Mouse (Mus musculus): ENCODE measurements around the gene Coro6. TPM values are rescaled to one million over a fixed set of nuclear protein-coding genes. Genes with fewer than 3 reads are reported as not detected.

The Coro6 gene
- polyA plus RNA-seq, 1 experiment from 2014 or later = 35.3 TPM

- WGBS (ENCODE audit: insufficient replicate concordance) = 82% methylated on average over 5 of the region's 5 CpGs
- H3K36me3 ChIP-seq (ENCODE audit: control insufficient read depth, insufficient read depth, low read length) = no peaks in the 10 kb centered on the region
- H3K9ac ChIP-seq (ENCODE audit: low read depth, low read length) = no peak overlapping the region
- H3K4me1 ChIP-seq (ENCODE audit: control insufficient read depth, insufficient read depth, low read length) = peaks cover 26% of the 10 kb centered on the region
- no peaks in the 10 kb centered on the region for H3K9me3 ChIP-seq (replicated peaks; ENCODE audit: control insufficient read depth, low read length)
- H3K27me3 ChIP-seq (ENCODE audit: control insufficient read depth, insufficient read depth, low read length) = peaks cover 6% of the 10 kb centered on the region; the same call in 1 of the 2 replicates
- H3K4me2 ChIP-seq = no peak overlapping the region
- no peak overlapping the region for H3K27ac ChIP-seq (ENCODE audit: low read depth, low read length)
- no peak for ATAC-seq (replicated peaks; ENCODE audit: insufficient number of reproducible peaks, low FRiP score, low TSS enrichment)
- H3K4me3 ChIP-seq (ENCODE audit: low read depth, low read length) = no peak overlapping the region
Observed at GRCm38 (mm10) chr11:77486798-77487197, 24.6 kb downstream of the Coro6 start.

- Histone ChIP-seq H3K9me3 (replicated peaks; ENCODE audit: control insufficient read depth, low read length) (no peaks in the 10 kb centered on the region), H3K4me3 (ENCODE audit: low read depth, low read length) (peak overlapping the region; percentile 84), H3K27ac (ENCODE audit: low read depth, low read length) (no peak overlapping the region), H3K4me2 (peak overlapping the region; percentile 96), H3K36me3 (ENCODE audit: control insufficient read depth, insufficient read depth, low read length) (no peaks in the 10 kb centered on the region), H3K9ac (ENCODE audit: low read depth, low read length) (peak overlapping the region; percentile 82), H3K4me1 (ENCODE audit: control insufficient read depth, insufficient read depth, low read length) (peaks cover 32% of the 10 kb centered on the region), H3K27me3 (ENCODE audit: control insufficient read depth, insufficient read depth, low read length) (peaks cover 6% of the 10 kb centered on the region; the same call in 1 of the 2 replicates)
- 4% methylated on average over 52 of the region's 55 CpGs for WGBS (ENCODE audit: insufficient replicate concordance)
- ATAC-seq (replicated peaks; ENCODE audit: insufficient number of reproducible peaks, low FRiP score, low TSS enrichment) = no peak
Observed at GRCm38 (mm10) chr11:77488771-77489581, 26.8 kb downstream of the Coro6 start.

- Histone ChIP-seq H3K9ac (ENCODE audit: low read depth, low read length) (peak within 1 kb of the TSS; percentile 82), H3K27me3 (ENCODE audit: control insufficient read depth, insufficient read depth, low read length) (peaks cover 6% of the 10 kb centered on the region; the same call in 1 of the 2 replicates), H3K9me3 (replicated peaks; ENCODE audit: control insufficient read depth, low read length) (no peaks in the 10 kb centered on the region), H3K27ac (ENCODE audit: low read depth, low read length) (no peak within 1 kb of the TSS), H3K4me1 (ENCODE audit: control insufficient read depth, insufficient read depth, low read length) (peaks cover 39% of the 10 kb centered on the region), H3K4me2 (peak within 1 kb of the TSS; percentile 96), H3K36me3 (ENCODE audit: control insufficient read depth, insufficient read depth, low read length) (no peaks in the 10 kb centered on the region), H3K4me3 (ENCODE audit: low read depth, low read length) (peak within 1 kb of the TSS; percentile 84)
- no peak for ATAC-seq (replicated peaks; ENCODE audit: insufficient number of reproducible peaks, low FRiP score, low TSS enrichment)
- WGBS (ENCODE audit: insufficient replicate concordance) = under 1% methylated on average over 44 of the region's 87 CpGs
Observed at GRCm38 (mm10) chr11:77489591-77490235, 27.5 kb downstream of the Coro6 start, which contains the start of gene Ankrd13b. Gene Ankrd13b (minus strand): TSS chr11:77489678.

- WGBS (ENCODE audit: insufficient replicate concordance) = 64% methylated on average over 6 of the region's 6 CpGs
- no peak overlapping the region for H3K4me3 ChIP-seq (ENCODE audit: low read depth, low read length)
- no peak overlapping the region for H3K9ac ChIP-seq (ENCODE audit: low read depth, low read length)
- peaks cover 6% of the 10 kb centered on the region; the same call in 1 of the 2 replicates for H3K27me3 ChIP-seq (ENCODE audit: control insufficient read depth, insufficient read depth, low read length)
- H3K4me2 ChIP-seq = no peak overlapping the region; the same call in 1 of the 2 replicates
- peaks cover 46% of the 10 kb centered on the region for H3K4me1 ChIP-seq (ENCODE audit: control insufficient read depth, insufficient read depth, low read length)
- H3K9me3 ChIP-seq (replicated peaks; ENCODE audit: control insufficient read depth, low read length) = no peaks in the 10 kb centered on the region
- ATAC-seq (replicated peaks; ENCODE audit: insufficient number of reproducible peaks, low FRiP score, low TSS enrichment) = no peak
- H3K36me3 ChIP-seq (ENCODE audit: control insufficient read depth, insufficient read depth, low read length) = no peaks in the 10 kb centered on the region
- H3K27ac ChIP-seq (ENCODE audit: low read depth, low read length) = no peak overlapping the region
Observed at GRCm38 (mm10) chr11:77490451-77490850, 28.2 kb downstream of the Coro6 start.

GRCm38 (mm10) chr11:77491123-77491501, 28.9 kb downstream of the Coro6 start:
- Histone ChIP-seq H3K27me3 (ENCODE audit: control insufficient read depth, insufficient read depth, low read length) (peaks cover 6% of the 10 kb centered on the region; the same call in 1 of the 2 replicates), H3K9me3 (replicated peaks; ENCODE audit: control insufficient read depth, low read length) (no peaks in the 10 kb centered on the region), H3K36me3 (ENCODE audit: control insufficient read depth, insufficient read depth, low read length) (no peaks in the 10 kb centered on the region), H3K27ac (ENCODE audit: low read depth, low read length) (peak overlapping the region; percentile 76), H3K4me1 (ENCODE audit: control insufficient read depth, insufficient read depth, low read length) (peaks cover 51% of the 10 kb centered on the region), H3K4me2 (peak overlapping the region; percentile 85), H3K4me3 (ENCODE audit: low read depth, low read length) (peak overlapping the region; percentile 97), H3K9ac (ENCODE audit: low read depth, low read length) (peak overlapping the region; percentile 89)
- 1% methylated on average over 13 of the region's 13 CpGs for WGBS (ENCODE audit: insufficient replicate concordance)
- ATAC-seq (replicated peaks; ENCODE audit: insufficient number of reproducible peaks, low FRiP score, low TSS enrichment) = peak; percentile 52; the same call in 1 of the 2 replicates

- WGBS (ENCODE audit: insufficient replicate concordance) = 2% methylated on average over 23 of the region's 23 CpGs
- H3K27me3 ChIP-seq (ENCODE audit: control insufficient read depth, insufficient read depth, low read length) = peaks cover 6% of the 10 kb centered on the region; the same call in 1 of the 2 replicates
- peak overlapping the region; percentile 97 for H3K4me3 ChIP-seq (ENCODE audit: low read depth, low read length)
- no peaks in the 10 kb centered on the region for H3K9me3 ChIP-seq (replicated peaks; ENCODE audit: control insufficient read depth, low read length)
- peaks cover 53% of the 10 kb centered on the region for H3K4me1 ChIP-seq (ENCODE audit: control insufficient read depth, insufficient read depth, low read length)
- no peak; the same call in 1 of the 2 replicates for ATAC-seq (replicated peaks; ENCODE audit: insufficient number of reproducible peaks, low FRiP score, low TSS enrichment)
- H3K4me2 ChIP-seq = peak overlapping the region; percentile 85
- H3K9ac ChIP-seq (ENCODE audit: low read depth, low read length) = peak overlapping the region; percentile 89
- H3K36me3 ChIP-seq (ENCODE audit: control insufficient read depth, insufficient read depth, low read length) = no peaks in the 10 kb centered on the region
- H3K27ac ChIP-seq (ENCODE audit: low read depth, low read length) = peak overlapping the region; percentile 76
Observed at GRCm38 (mm10) chr11:77491502-77492291, 29.5 kb downstream of the Coro6 start.

GRCm38 (mm10) chr11:77492311-77492871, 30.2 kb downstream of the Coro6 start:
- Histone ChIP-seq H3K4me2 (peak overlapping the region; percentile 85), H3K9me3 (replicated peaks; ENCODE audit: control insufficient read depth, low read length) (no peaks in the 10 kb centered on the region), H3K27ac (ENCODE audit: low read depth, low read length) (peak overlapping the region; percentile 76), H3K4me3 (ENCODE audit: low read depth, low read length) (peak overlapping the region; percentile 97), H3K9ac (ENCODE audit: low read depth, low read length) (peak overlapping the region; percentile 89), H3K4me1 (ENCODE audit: control insufficient read depth, insufficient read depth, low read length) (peaks cover 57% of the 10 kb centered on the region), H3K27me3 (ENCODE audit: control insufficient read depth, insufficient read depth, low read length) (peaks cover 6% of the 10 kb centered on the region; the same call in 1 of the 2 replicates), H3K36me3 (ENCODE audit: control insufficient read depth, insufficient read depth, low read length) (no peaks in the 10 kb centered on the region)
- ATAC-seq (replicated peaks; ENCODE audit: insufficient number of reproducible peaks, low FRiP score, low TSS enrichment) = no peak
- under 1% methylated on average over 17 of the region's 18 CpGs for WGBS (ENCODE audit: insufficient replicate concordance)

- peaks cover 57% of the 10 kb centered on the region for H3K4me1 ChIP-seq (ENCODE audit: control insufficient read depth, insufficient read depth, low read length)
- ATAC-seq (replicated peaks; ENCODE audit: insufficient number of reproducible peaks, low FRiP score, low TSS enrichment) = peak; percentile 81
- under 1% methylated on average over 28 of the region's 32 CpGs for WGBS (ENCODE audit: insufficient replicate concordance)
- no peaks in the 10 kb centered on the region for H3K9me3 ChIP-seq (replicated peaks; ENCODE audit: control insufficient read depth, low read length)
- peak overlapping the region; percentile 76 for H3K27ac ChIP-seq (ENCODE audit: low read depth, low read length)
- H3K4me3 ChIP-seq (ENCODE audit: low read depth, low read length) = peak overlapping the region; percentile 97
- no peaks in the 10 kb centered on the region for H3K36me3 ChIP-seq (ENCODE audit: control insufficient read depth, insufficient read depth, low read length)
- H3K9ac ChIP-seq (ENCODE audit: low read depth, low read length) = peak overlapping the region; percentile 89
- peak overlapping the region; percentile 85 for H3K4me2 ChIP-seq
- peaks cover 6% of the 10 kb centered on the region; the same call in 1 of the 2 replicates for H3K27me3 ChIP-seq (ENCODE audit: control insufficient read depth, insufficient read depth, low read length)
Observed at GRCm38 (mm10) chr11:77492911-77493332, 30.7 kb downstream of the Coro6 start.

All from heart, embryonic 11.5 days (tissue).